25 mouse cellular contexts compared by ENCODE assay signal in the genomic region with DNA sequence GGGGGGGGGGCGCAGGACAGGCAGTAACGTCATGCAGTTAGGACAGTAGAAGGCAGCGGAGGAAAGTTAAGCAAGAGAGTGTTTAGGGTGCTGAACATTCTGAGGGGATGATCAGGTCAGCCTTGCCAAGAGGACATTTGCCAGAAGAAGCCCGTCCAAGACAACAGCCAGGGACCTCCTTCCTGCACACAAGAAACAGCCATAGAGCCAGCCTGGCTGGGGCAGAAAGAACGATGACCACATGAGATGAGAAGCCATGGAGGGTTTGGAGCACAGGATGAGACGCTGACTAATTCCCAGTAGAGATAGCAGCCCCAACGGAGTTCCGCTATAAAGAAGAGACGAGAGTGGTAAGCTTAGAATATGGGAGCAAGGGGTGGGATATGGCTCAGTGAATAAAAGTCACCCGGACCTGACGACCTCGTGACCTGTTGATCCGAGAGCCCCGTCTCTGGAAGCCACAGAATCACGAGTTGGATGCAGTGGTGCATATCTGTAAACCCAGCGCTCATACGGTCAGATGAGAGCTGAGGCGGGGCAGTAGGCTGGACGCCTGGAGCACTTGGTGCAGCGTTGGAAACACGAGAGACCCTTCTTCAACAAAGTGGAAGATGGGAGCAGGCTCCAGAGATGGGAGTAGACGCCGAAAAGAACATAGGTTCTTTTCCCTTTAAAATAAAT. TPM values are rescaled to one million over a fixed set of nuclear protein-coding genes. Genes with fewer than 3 reads are reported as not detected.
A peak's percentile ranks its signal among the peaks of the same experiment; 100 is the strongest.
DNase-seq lines count a peak whose midpoint lies in the region; ATAC-seq and TF ChIP-seq lines count a peak whose summit lies in the region.
"Had no signal": no experiment of that assay in that cellular context is flagged by ENCODE, and none has a peak within 500 bp of the region (broad histone marks: within the 10 kb centered on the region; RNA-seq: fewer than 3 reads in every experiment).

No protein-coding gene starts in this region.

- peak; percentile 85 for DNase-seq in kidney, adult 9 months
- DNase-seq in kidney, postnatal 14 days, result peak; percentile 76
- no peak for DNase-seq in layer of hippocampus, postnatal 10 days (ENCODE audit: low spot score in 2 of 2)
- no peak for DNase-seq in hindbrain, postnatal 0 days (ENCODE audit: low spot score)
- DNase-seq: adrenal gland, adult 8-10 months; cerebellum, adult 11-12 months; cerebellum, postnatal 25 days; gastrocnemius, adult 2 months; heart, postnatal 36 days; right cerebral cortex, postnatal 14 days had no signal

- H3K27ac ChIP-seq in ES-Bruce4 (ENCODE audit: insufficient read depth, low read length), result no peak overlapping the region
- no peak overlapping the region for H3K27ac ChIP-seq in hindbrain, postnatal 0 days
- H3K27ac ChIP-seq in forebrain, embryonic 15.5 days (replicated peaks), result no peak overlapping the region
- H3K27ac ChIP-seq: embryonic facial prominence, embryonic 13.5 days; forebrain, embryonic 12.5 days; gastrocnemius, adult 2 months; heart, embryonic 13.5 days; hindbrain, embryonic 13.5 days; neural tube, embryonic 12.5 days had no signal

- no peak overlapping the region for H3K4me2 ChIP-seq in hindbrain, postnatal 0 days (ENCODE audit: low read depth, low read length)
- no peak overlapping the region for H3K4me2 ChIP-seq in forebrain, embryonic 15.5 days (replicated peaks)
- H3K4me2 ChIP-seq: embryonic facial prominence, embryonic 13.5 days; forebrain, embryonic 12.5 days; heart, embryonic 13.5 days; hindbrain, embryonic 13.5 days; midbrain, embryonic 11.5 days; neural tube, embryonic 12.5 days had no signal

- no peaks in the 10 kb centered on the region for H3K79me2 ChIP-seq in C2C12 (ENCODE audit: control insufficient read depth, insufficient read depth)

- H3K9me3 ChIP-seq in ES-Bruce4 (replicated peaks; ENCODE audit: control insufficient read depth, insufficient read depth, low read length, poor library complexity, severe bottlenecking), result no peaks in the 10 kb centered on the region
- no peaks in the 10 kb centered on the region for H3K9me3 ChIP-seq in hindbrain, postnatal 0 days (ENCODE audit: low read length)
- H3K9me3 ChIP-seq in forebrain, embryonic 15.5 days, result no peaks in the 10 kb centered on the region
- H3K9me3 ChIP-seq: embryonic facial prominence, embryonic 13.5 days; forebrain, embryonic 12.5 days; heart, embryonic 13.5 days; hindbrain, embryonic 13.5 days; neural tube, embryonic 12.5 days had no signal

- TF ChIP-seq CTCF in C2C12 (IDR thresholded peaks at IDR 0.05; ENCODE audit: control insufficient read depth, insufficient read depth, insufficient read length) (no peak), ES-Bruce4 (IDR thresholded peaks at IDR 0.05; ENCODE audit: low read depth, low read length) (no peak)
- no peak for TF ChIP-seq CTCF in hindbrain, postnatal 0 days (IDR thresholded peaks at IDR 0.05; ENCODE audit: low read depth)

- TF ChIP-seq EP300 in ES-Bruce4 (IDR thresholded peaks at IDR 0.05; ENCODE audit: insufficient read depth, low read depth, low read length), result no peak

- 67% methylated on average over 23 of the region's 23 CpGs for WGBS in hindbrain, postnatal 0 days
- 83% methylated on average over 23 of the region's 23 CpGs for WGBS in forebrain, embryonic 15.5 days

- no peak for TF ChIP-seq POLR2A in ES-Bruce4 (IDR thresholded peaks at IDR 0.05; ENCODE audit: insufficient read depth, low read length)

- peak overlapping the region; percentile 52 for H3ac ChIP-seq in C2C12 (ENCODE audit: control insufficient read depth, insufficient read length, low read depth)

- H3K36me3 ChIP-seq in C2C12 (ENCODE audit: control insufficient read depth, insufficient read depth) (no peaks in the 10 kb centered on the region), ES-Bruce4 (ENCODE audit: control insufficient read depth, insufficient read depth, low read length, poor library complexity, severe bottlenecking) (no peaks in the 10 kb centered on the region)
- no peaks in the 10 kb centered on the region for H3K36me3 ChIP-seq in hindbrain, postnatal 0 days (ENCODE audit: insufficient read depth, low read length)
- no peaks in the 10 kb centered on the region for H3K36me3 ChIP-seq in forebrain, embryonic 15.5 days
- H3K36me3 ChIP-seq: embryonic facial prominence, embryonic 13.5 days; forebrain, embryonic 12.5 days; heart, embryonic 13.5 days; hindbrain, embryonic 13.5 days; neural tube, embryonic 12.5 days had no signal

- ATAC-seq in hindbrain, postnatal 0 days, result no peak
- no peak for ATAC-seq in forebrain, embryonic 15.5 days (replicated peaks)
- ATAC-seq: activated CD4-positive, CD25-positive, alpha-beta regulatory T cell, adult 4 months; lung, postnatal 0 days had no signal

- H3K4me1 ChIP-seq in ES-Bruce4 (ENCODE audit: control insufficient read depth, insufficient read depth, low read length), result peaks cover 7% of the 10 kb centered on the region
- peaks cover 3% of the 10 kb centered on the region; the same call in 1 of the 2 replicates for H3K4me1 ChIP-seq in hindbrain, postnatal 0 days (ENCODE audit: insufficient read depth, low read length)
- peaks cover 13% of the 10 kb centered on the region for H3K4me1 ChIP-seq in forebrain, embryonic 15.5 days
- H3K4me1 ChIP-seq: neural tube, embryonic 12.5 days had no signal

- H3K4me3 ChIP-seq in C2C12 (ENCODE audit: insufficient read depth, poor library complexity, severe bottlenecking), result no peak overlapping the region
- peak overlapping the region; percentile 11; the same call in 1 of the 2 replicates for H3K4me3 ChIP-seq in ES-Bruce4 (ENCODE audit: low read depth, low read length)
- H3K4me3 ChIP-seq in hindbrain, postnatal 0 days (ENCODE audit: low read length), result no peak overlapping the region
- no peak overlapping the region for H3K4me3 ChIP-seq in forebrain, embryonic 15.5 days
- H3K4me3 ChIP-seq: embryonic facial prominence, embryonic 13.5 days; erythroblast, embryonic 14.5 days; forebrain, embryonic 12.5 days; gastrocnemius, adult 2 months; heart, embryonic 13.5 days; hindbrain, embryonic 13.5 days; neural tube, embryonic 12.5 days had no signal

- H3K79me3 ChIP-seq in C2C12 (ENCODE audit: low read depth), result no peaks in the 10 kb centered on the region

- no peaks in the 10 kb centered on the region for H3K27me3 ChIP-seq in C2C12 (ENCODE audit: control insufficient read depth, insufficient read depth, insufficient read length)
- no peaks in the 10 kb centered on the region for H3K27me3 ChIP-seq in ES-Bruce4 (ENCODE audit: control insufficient read depth, insufficient read depth, low read length, poor library complexity, severe bottlenecking)
- no peaks in the 10 kb centered on the region for H3K27me3 ChIP-seq in hindbrain, postnatal 0 days (ENCODE audit: insufficient read depth, low read length)
- H3K27me3 ChIP-seq in forebrain, embryonic 15.5 days, result no peaks in the 10 kb centered on the region
- H3K27me3 ChIP-seq: heart, embryonic 13.5 days; neural tube, embryonic 12.5 days had no signal

- H3K9ac ChIP-seq in ES-Bruce4 (ENCODE audit: low read depth, poor library complexity, severe bottlenecking), result no peak overlapping the region
- no peak overlapping the region for H3K9ac ChIP-seq in hindbrain, postnatal 0 days (replicated peaks; ENCODE audit: low read length)
- H3K9ac ChIP-seq in forebrain, embryonic 15.5 days (replicated peaks), result no peak overlapping the region
- H3K9ac ChIP-seq: embryonic facial prominence, embryonic 13.5 days; forebrain, embryonic 12.5 days; heart, embryonic 13.5 days; hindbrain, embryonic 13.5 days; neural tube, embryonic 12.5 days had no signal

TF ChIP-seq in C2C12, 6 proteins besides CTCF, POLR2A, EP300 and RAD21:
- TF ChIP-seq CEBPB (IDR thresholded peaks at IDR 0.05; ENCODE audit: low read depth) (no peak), MYOG (IDR thresholded peaks at IDR 0.05; ENCODE audit: control insufficient read depth, extremely low read depth, insufficient read length) (no peak), USF1 (IDR thresholded peaks at IDR 0.05; ENCODE audit: low read depth) (peak; percentile 24), MAX (IDR thresholded peaks at IDR 0.05) (no peak)

RNA-seq across cellular contexts. Expression of a gene that starts 9.1 kb away (rescaled TPM):
- polyA plus RNA-seq in C2C12 (2012; fragmentation: generic; extraction: Trizol) (1.2 TPM), ES-Bruce4 (2011; ENCODE audit: insufficient read depth, insufficient read length, low read depth, missing spikeins) (17.1 and 19.9 TPM in 2 replicates)
- 1 to 10 TPM; 1.3 to 2.8 TPM for total RNA-seq in layer of hippocampus, postnatal 10 days (2021)
- total RNA-seq in hindbrain, postnatal 0 days (2014; rRNA removed), result 3.1 and 6.7 TPM in 2 replicates
- polyA plus RNA-seq in hindbrain, postnatal 0 days (2015; fragmentation: Nextera tagmentation; extraction: Ambion mirVana), result 12.8 and 15.6 TPM in 2 replicates
- polyA plus RNA-seq in forebrain, embryonic 15.5 days (2015; fragmentation: Nextera tagmentation; extraction: Ambion mirVana), result 1.9 and 2.7 TPM in 2 replicates
- total RNA-seq: granulocyte monocyte progenitor cell, adult 5-6 weeks; megakaryocyte progenitor cell, adult 5-6 weeks; monocyte, adult 5-6 weeks had no signal
- polyA plus RNA-seq: activated CD4-positive, CD25-positive, alpha-beta regulatory T cell, adult 4 months; erythroblast, embryonic 14.5 days had no signal

RNA-seq across cellular contexts. Expression of a gene that starts 53.1 kb away (rescaled TPM):
- 11.7 TPM for polyA plus RNA-seq in C2C12 (2012; fragmentation: generic; extraction: Trizol)
- 27.0 and 28.8 TPM in 2 replicates for polyA plus RNA-seq in ES-Bruce4 (2011; ENCODE audit: insufficient read depth, insufficient read length, low read depth, missing spikeins)
- 10 to 100 TPM; 45.5 to 49.6 TPM for total RNA-seq in layer of hippocampus, postnatal 10 days (2021)
- 26.5 and 40.8 TPM in 2 replicates for total RNA-seq in hindbrain, postnatal 0 days (2014; rRNA removed)
- 47.8 and 49.0 TPM in 2 replicates for polyA plus RNA-seq in hindbrain, postnatal 0 days (2015; fragmentation: Nextera tagmentation; extraction: Ambion mirVana)
- polyA plus RNA-seq in forebrain, embryonic 15.5 days (2015; fragmentation: Nextera tagmentation; extraction: Ambion mirVana), result 29.8 and 35.4 TPM in 2 replicates

RNA-seq across cellular contexts. Expression of a gene that starts 53.3 kb away (rescaled TPM):
- polyA plus RNA-seq in C2C12 (2012; fragmentation: generic; extraction: Trizol) (53.4 TPM), ES-Bruce4 (2011; ENCODE audit: insufficient read depth, insufficient read length, low read depth, missing spikeins) (406 and 417 TPM in 2 replicates)
- 100 to 1,000 TPM; 136 to 139 TPM for total RNA-seq in layer of hippocampus, postnatal 10 days (2021)
- 139 and 148 TPM in 2 replicates for total RNA-seq in hindbrain, postnatal 0 days (2014; rRNA removed)
- 130 and 139 TPM in 2 replicates for polyA plus RNA-seq in hindbrain, postnatal 0 days (2015; fragmentation: Nextera tagmentation; extraction: Ambion mirVana)
- polyA plus RNA-seq in forebrain, embryonic 15.5 days (2015; fragmentation: Nextera tagmentation; extraction: Ambion mirVana), result 302 and 309 TPM in 2 replicates

Comparison
In these comparisons a context has a peak if more than half of its experiments do, and no peak if none do; other contexts are left out.
1. DNase-seq: peak in kidney, adult 9 months (single experiment) and kidney, postnatal 14 days (single experiment); none in layer of hippocampus, postnatal 10 days (0 of 2) and hindbrain, postnatal 0 days (single experiment).